9 mouse cellular contexts compared by ENCODE assay signal in genomic region chr9:106655884-106656720, GRCm38 (mm10). TPM values are rescaled to one million over a fixed set of nuclear protein-coding genes. Genes with fewer than 3 reads are reported as not detected.
DNase-seq lines count a peak whose midpoint lies in the region; ATAC-seq and TF ChIP-seq lines count a peak whose summit lies in the region.
"Had no signal": no experiment of that assay in that cellular context is flagged by ENCODE, and none has a peak within 500 bp of the region (broad histone marks: within the 10 kb centered on the region; RNA-seq: fewer than 3 reads in every experiment).

TSS of gene Grm2 (minus strand) at chr9:106656082.

- no peak for TF ChIP-seq CTCF in cortical plate, adult 2 months (IDR thresholded peaks at IDR 0.05; ENCODE audit: extremely low read depth, insufficient read depth, low read length)
- no peak for TF ChIP-seq CTCF in heart, adult 2 months (IDR thresholded peaks at IDR 0.05)
- TF ChIP-seq CTCF in liver, adult 2 months (IDR thresholded peaks at IDR 0.05; ENCODE audit: low read depth, low read length), result 0 out of 2 replicates have a peak, but pooled peaks have one; percentile 1
- peak; percentile 11; the same call in 1 of the 2 replicates for TF ChIP-seq CTCF in midbrain, postnatal 0 days (IDR thresholded peaks at IDR 0.05)

- TF ChIP-seq EP300 in heart, adult 2 months (IDR thresholded peaks at IDR 0.05; ENCODE audit: insufficient read depth, low read depth, low read length), result no peak

- H3K36me3 ChIP-seq in heart, adult 2 months (ENCODE audit: control insufficient read depth, insufficient read depth, low read length), result no peaks in the 10 kb centered on the region
- H3K36me3 ChIP-seq in liver, adult 2 months (ENCODE audit: control insufficient read depth, insufficient read depth, low read length), result peaks cover 5% of the 10 kb centered on the region
- H3K36me3 ChIP-seq in midbrain, postnatal 0 days (ENCODE audit: insufficient read depth, low read length), result peaks cover 25% of the 10 kb centered on the region

- H3K79me2 ChIP-seq in heart, adult 2 months (replicated peaks; ENCODE audit: control insufficient read depth, insufficient read depth, low read length), result no peaks in the 10 kb centered on the region
- H3K79me2 ChIP-seq in liver, adult 2 months (ENCODE audit: control insufficient read depth, insufficient read depth, low read length), result no peaks in the 10 kb centered on the region

- intact Hi-C loops in heart, adult 2 months (cut with DNase I), result no loop called here

- no peak for DNase-seq in frontal cortex, adult 2 months (ENCODE audit: extremely low spot score in 1 of 2, low spot score in 1 of 2)
- no peak for DNase-seq in frontal cortex, postnatal 25 days (ENCODE audit: low spot score in 2 of 2)
- peak; percentile 47 to 76 for DNase-seq in heart, adult 2 months
- peak; percentile 62 for DNase-seq in kidney, adult 18-20 months
- no peak for DNase-seq in liver, adult 2 months (ENCODE audit: extremely low read depth, low read depth, low spot score)
- DNase-seq in midbrain, postnatal 0 days (ENCODE audit: low spot score), result peak; percentile 53
- peak; percentile 72 for DNase-seq in urinary bladder, postnatal 25 days (ENCODE audit: low spot score)

- peaks cover 9% of the 10 kb centered on the region for H3K4me1 ChIP-seq in cortical plate, adult 2 months (ENCODE audit: control insufficient read depth, insufficient read depth, low read length)
- H3K4me1 ChIP-seq in heart, adult 2 months (ENCODE audit: control insufficient read depth, insufficient read depth, low read length), result 0 out of 2 replicates have a peak, but pooled peaks cover under 1% of the 10 kb centered on the region
- no peaks in the 10 kb centered on the region for H3K4me1 ChIP-seq in liver, adult 2 months (ENCODE audit: control insufficient read depth, insufficient read depth, low read length)
- H3K4me1 ChIP-seq in midbrain, postnatal 0 days (ENCODE audit: insufficient read depth, low read length), result peaks cover 11% of the 10 kb centered on the region

- 1% methylated on average over 43 of the region's 44 CpGs for WGBS in heart, adult 2 months
- 3% methylated on average over 44 of the region's 44 CpGs for WGBS in liver, adult 2 months
- WGBS in midbrain, postnatal 0 days, result under 1% methylated on average over 34 of the region's 44 CpGs

- peak; percentile 53 for ATAC-seq in midbrain, postnatal 0 days (ENCODE audit: low FRiP score)

- no peak within 1 kb of the TSS for H3K9ac ChIP-seq in heart, adult 2 months (ENCODE audit: low read depth, low read length)
- H3K9ac ChIP-seq in liver, adult 2 months (ENCODE audit: low read depth, low read length), result no peak within 1 kb of the TSS
- H3K9ac ChIP-seq in midbrain, postnatal 0 days (replicated peaks; ENCODE audit: low read length, poor library complexity, severe bottlenecking), result peak within 1 kb of the TSS; percentile 71

- H3K9me3 ChIP-seq in midbrain, postnatal 0 days (ENCODE audit: low read length), result no peaks in the 10 kb centered on the region

- H3K27ac ChIP-seq in cortical plate, adult 2 months (ENCODE audit: insufficient read depth, low read length), result peak within 1 kb of the TSS; percentile 38
- no peak within 1 kb of the TSS for H3K27ac ChIP-seq in heart, adult 2 months
- H3K27ac ChIP-seq in liver, adult 2 months (replicated peaks; ENCODE audit: insufficient read depth, low read depth, low read length), result no peak within 1 kb of the TSS
- H3K27ac ChIP-seq in midbrain, postnatal 0 days (ENCODE audit: low read depth, low read length), result peak within 1 kb of the TSS; percentile 32; the same call in 1 of the 2 replicates

- H3K4me3 ChIP-seq in cortical plate, adult 2 months (ENCODE audit: insufficient read depth, low read length), result peak within 1 kb of the TSS; percentile 60
- H3K4me3 ChIP-seq in heart, adult 2 months, result no peak within 1 kb of the TSS
- H3K4me3 ChIP-seq in liver, adult 2 months (ENCODE audit: insufficient read depth, low read depth, low read length), result no peak within 1 kb of the TSS
- H3K4me3 ChIP-seq in midbrain, postnatal 0 days (ENCODE audit: low read depth, low read length), result peak within 1 kb of the TSS; percentile 54

- no peak for TF ChIP-seq POLR2A in cortical plate, adult 2 months (IDR thresholded peaks at IDR 0.05; ENCODE audit: extremely low read depth, insufficient read depth, low read length)
- no peak for TF ChIP-seq POLR2A in heart, adult 2 months (IDR thresholded peaks at IDR 0.05; ENCODE audit: insufficient read depth, low read depth, low read length)
- no peak for TF ChIP-seq POLR2A in liver, adult 2 months (IDR thresholded peaks at IDR 0.05; ENCODE audit: extremely low read depth, insufficient read depth, low read length)

- peak within 1 kb of the TSS; percentile 85 for H3K4me2 ChIP-seq in midbrain, postnatal 0 days (ENCODE audit: low read depth, low read length, poor library complexity, severe bottlenecking)

- H3K27me3 ChIP-seq in heart, adult 2 months (ENCODE audit: control insufficient read depth, insufficient read depth, low read length), result no peaks in the 10 kb centered on the region; the same call in 1 of the 2 replicates
- peaks cover 7% of the 10 kb centered on the region; the same call in 1 of the 2 replicates for H3K27me3 ChIP-seq in liver, adult 2 months (ENCODE audit: control insufficient read depth, insufficient read depth, low read length)
- no peaks in the 10 kb centered on the region for H3K27me3 ChIP-seq in midbrain, postnatal 0 days (ENCODE audit: insufficient read depth, low read length)

RNA-seq across cellular contexts. Expression of gene Grm2, which starts in this region (rescaled TPM):
- 73.5 and 78.2 TPM in 2 replicates for polyA plus RNA-seq in frontal cortex, adult 2 months (2012; rRNA removed)
- polyA plus RNA-seq in cortical plate, adult 2 months (2012; rRNA removed), result 54.7 and 61.4 TPM in 2 replicates
- not detected for total RNA-seq in heart, adult 2 months (2021)
- polyA plus RNA-seq in heart, adult 2 months (2012; rRNA removed), result 0.09 TPM in 1 of 2 replicates, not detected in the other
- not detected in 2 replicates for total RNA-seq in liver, adult 2 months (2014; rRNA removed)
- not detected in 2 replicates for polyA plus RNA-seq in liver, adult 2 months (2012; rRNA removed)
- total RNA-seq in midbrain, postnatal 0 days (2014; rRNA removed), result 22.1 and 23.0 TPM in 2 replicates
- 24.2 and 24.7 TPM in 2 replicates for polyA plus RNA-seq in midbrain, postnatal 0 days (2015; fragmentation: Nextera tagmentation; extraction: Ambion mirVana)
- total RNA-seq: neutrophil, adult 5-6 weeks had no signal

Comparison
In these comparisons a context has a peak if more than half of its experiments do, and no peak if none do; other contexts are left out.
1. RNA of gene Grm2 (total RNA-seq): 22.1 to 23.0 TPM in midbrain, postnatal 0 days; not detected in heart, adult 2 months and not detected in liver, adult 2 months; every median in the first group is over 10 times any median in the second.
2. RNA of gene Grm2 (polyA plus RNA-seq): 73.5 to 78.2 TPM in frontal cortex, adult 2 months, 54.7 to 61.4 TPM in cortical plate, adult 2 months and 24.2 to 24.7 TPM in midbrain, postnatal 0 days; 0.09 TPM in heart, adult 2 months and not detected in liver, adult 2 months; every median in the first group is over 10 times any median in the second.
3. Peak in DNase-seq in heart, adult 2 months; RNA of the gene not detected or under 1 TPM.
4. DNase-seq: peak in kidney, adult 18-20 months (single experiment), midbrain, postnatal 0 days (single experiment) and urinary bladder, postnatal 25 days (single experiment); none in frontal cortex, adult 2 months (0 of 2), frontal cortex, postnatal 25 days (0 of 2) and liver, adult 2 months (single experiment).
5. H3K27ac ChIP-seq: peak in cortical plate, adult 2 months (single experiment) and midbrain, postnatal 0 days (single experiment); none in heart, adult 2 months (single experiment) and liver, adult 2 months (single experiment).
6. H3K4me3 ChIP-seq: peak in cortical plate, adult 2 months (single experiment) and midbrain, postnatal 0 days (single experiment); none in heart, adult 2 months (single experiment) and liver, adult 2 months (single experiment).
7. CTCF ChIP-seq: peak in liver, adult 2 months (single experiment) and midbrain, postnatal 0 days (single experiment); none in cortical plate, adult 2 months (single experiment) and heart, adult 2 months (single experiment).